Mouse (Mus musculus): ENCODE measurements around the gene B3galt5. TPM values are rescaled to one million over a fixed set of nuclear protein-coding genes. Genes with fewer than 3 reads are reported as not detected.

B3galt5 gene
- polyA plus RNA-seq, 1 experiment from 2014 or later = 0.48 TPM

- H3K27me3 ChIP-seq (ENCODE audit: control insufficient read depth, insufficient read depth, low read length) = no peaks in the 10 kb centered on the region
- no peak overlapping the region for H3K27ac ChIP-seq (ENCODE audit: low read length)
- 85% methylated on average over 8 of the region's 8 CpGs for WGBS
- H3K9ac ChIP-seq (replicated peaks; ENCODE audit: low read depth, low read length) = no peak overlapping the region
- no peaks in the 10 kb centered on the region for H3K4me1 ChIP-seq (ENCODE audit: control insufficient read depth, insufficient read depth, low read length)
- H3K4me3 ChIP-seq (ENCODE audit: low read depth, low read length) = no peak overlapping the region
- no peaks in the 10 kb centered on the region for H3K36me3 ChIP-seq (ENCODE audit: control insufficient read depth, insufficient read depth, low read length)
- no peaks in the 10 kb centered on the region for H3K9me3 ChIP-seq (ENCODE audit: control insufficient read depth, low read depth, low read length)
- no peak for ATAC-seq (ENCODE audit: insufficient number of reproducible peaks, insufficient read depth, low FRiP score, low read depth)
- H3K4me2 ChIP-seq (replicated peaks; ENCODE audit: low read depth, low read length) = no peak overlapping the region
Measured at GRCm38 (mm10) chr16:96231974-96232373, 3.6 kb upstream of the B3galt5 start.

- H3K4me2 ChIP-seq (replicated peaks; ENCODE audit: low read depth, low read length) = no peak overlapping the region
- WGBS = 86% methylated on average over 8 of the region's 8 CpGs
- H3K9me3 ChIP-seq (ENCODE audit: control insufficient read depth, low read depth, low read length) = no peaks in the 10 kb centered on the region
- no peak for ATAC-seq (ENCODE audit: insufficient number of reproducible peaks, insufficient read depth, low FRiP score, low read depth)
- no peak overlapping the region for H3K4me3 ChIP-seq (ENCODE audit: low read depth, low read length)
- H3K36me3 ChIP-seq (ENCODE audit: control insufficient read depth, insufficient read depth, low read length) = no peaks in the 10 kb centered on the region
- no peaks in the 10 kb centered on the region for H3K4me1 ChIP-seq (ENCODE audit: control insufficient read depth, insufficient read depth, low read length)
- no peak overlapping the region for H3K9ac ChIP-seq (replicated peaks; ENCODE audit: low read depth, low read length)
- no peaks in the 10 kb centered on the region for H3K27me3 ChIP-seq (ENCODE audit: control insufficient read depth, insufficient read depth, low read length)
- H3K27ac ChIP-seq (ENCODE audit: low read length) = no peak overlapping the region
Measured at GRCm38 (mm10) chr16:96233996-96234395, 1.6 kb upstream of the B3galt5 start.

- Histone ChIP-seq H3K4me3 (ENCODE audit: low read depth, low read length) (no peak overlapping the region), H3K27me3 (ENCODE audit: control insufficient read depth, insufficient read depth, low read length) (no peaks in the 10 kb centered on the region), H3K27ac (ENCODE audit: low read length) (no peak overlapping the region), H3K4me1 (ENCODE audit: control insufficient read depth, insufficient read depth, low read length) (no peaks in the 10 kb centered on the region), H3K9ac (replicated peaks; ENCODE audit: low read depth, low read length) (no peak overlapping the region), H3K4me2 (replicated peaks; ENCODE audit: low read depth, low read length) (no peak overlapping the region), H3K9me3 (ENCODE audit: control insufficient read depth, low read depth, low read length) (no peaks in the 10 kb centered on the region), H3K36me3 (ENCODE audit: control insufficient read depth, insufficient read depth, low read length) (no peaks in the 10 kb centered on the region)
- no peak for ATAC-seq (ENCODE audit: insufficient number of reproducible peaks, insufficient read depth, low FRiP score, low read depth)
- WGBS = 81% methylated on average over 6 of the region's 6 CpGs
Measured at GRCm38 (mm10) chr16:96244496-96244895, 8.9 kb downstream of the B3galt5 start.

- no peaks in the 10 kb centered on the region for H3K9me3 ChIP-seq (ENCODE audit: control insufficient read depth, low read depth, low read length)
- no peaks in the 10 kb centered on the region for H3K36me3 ChIP-seq (ENCODE audit: control insufficient read depth, insufficient read depth, low read length)
- no peak overlapping the region for H3K4me2 ChIP-seq (replicated peaks; ENCODE audit: low read depth, low read length)
- no peaks in the 10 kb centered on the region for H3K4me1 ChIP-seq (ENCODE audit: control insufficient read depth, insufficient read depth, low read length)
- ATAC-seq (ENCODE audit: insufficient number of reproducible peaks, insufficient read depth, low FRiP score, low read depth) = no peak
- no peak overlapping the region for H3K9ac ChIP-seq (replicated peaks; ENCODE audit: low read depth, low read length)
- WGBS = 88% methylated on average over 7 of the region's 7 CpGs
- H3K27me3 ChIP-seq (ENCODE audit: control insufficient read depth, insufficient read depth, low read length) = no peaks in the 10 kb centered on the region
- H3K27ac ChIP-seq (ENCODE audit: low read length) = no peak overlapping the region
- no peak overlapping the region for H3K4me3 ChIP-seq (ENCODE audit: low read depth, low read length)
Measured at GRCm38 (mm10) chr16:96249635-96250034, 14.0 kb downstream of the B3galt5 start.

- Histone ChIP-seq H3K36me3 (ENCODE audit: control insufficient read depth, insufficient read depth, low read length) (no peaks in the 10 kb centered on the region), H3K27me3 (ENCODE audit: control insufficient read depth, insufficient read depth, low read length) (no peaks in the 10 kb centered on the region), H3K9ac (replicated peaks; ENCODE audit: low read depth, low read length) (no peak overlapping the region), H3K9me3 (ENCODE audit: control insufficient read depth, low read depth, low read length) (no peaks in the 10 kb centered on the region), H3K4me1 (ENCODE audit: control insufficient read depth, insufficient read depth, low read length) (no peaks in the 10 kb centered on the region), H3K4me2 (replicated peaks; ENCODE audit: low read depth, low read length) (no peak overlapping the region), H3K27ac (ENCODE audit: low read length) (no peak overlapping the region), H3K4me3 (ENCODE audit: low read depth, low read length) (no peak overlapping the region)
- ATAC-seq (ENCODE audit: insufficient number of reproducible peaks, insufficient read depth, low FRiP score, low read depth) = no peak
- WGBS = 89% methylated on average over 1 of the region's 1 CpGs
Measured at GRCm38 (mm10) chr16:96252146-96252545, 16.5 kb downstream of the B3galt5 start.

GRCm38 (mm10) chr16:96258429-96258828, 22.8 kb downstream of the B3galt5 start:
- WGBS = 84% methylated on average over 8 of the region's 8 CpGs
- H3K9me3 ChIP-seq (ENCODE audit: control insufficient read depth, low read depth, low read length) = no peaks in the 10 kb centered on the region
- no peaks in the 10 kb centered on the region for H3K4me1 ChIP-seq (ENCODE audit: control insufficient read depth, insufficient read depth, low read length)
- no peaks in the 10 kb centered on the region for H3K27me3 ChIP-seq (ENCODE audit: control insufficient read depth, insufficient read depth, low read length)
- no peak overlapping the region for H3K4me3 ChIP-seq (ENCODE audit: low read depth, low read length)
- no peaks in the 10 kb centered on the region for H3K36me3 ChIP-seq (ENCODE audit: control insufficient read depth, insufficient read depth, low read length)
- no peak overlapping the region for H3K27ac ChIP-seq (ENCODE audit: low read length)
- H3K9ac ChIP-seq (replicated peaks; ENCODE audit: low read depth, low read length) = no peak overlapping the region
- no peak for ATAC-seq (ENCODE audit: insufficient number of reproducible peaks, insufficient read depth, low FRiP score, low read depth)
- H3K4me2 ChIP-seq (replicated peaks; ENCODE audit: low read depth, low read length) = no peak overlapping the region

GRCm38 (mm10) chr16:96271736-96272135, 36.1 kb downstream of the B3galt5 start:
- Histone ChIP-seq H3K9ac (replicated peaks; ENCODE audit: low read depth, low read length) (no peak overlapping the region), H3K4me1 (ENCODE audit: control insufficient read depth, insufficient read depth, low read length) (no peaks in the 10 kb centered on the region), H3K27ac (ENCODE audit: low read length) (no peak overlapping the region), H3K9me3 (ENCODE audit: control insufficient read depth, low read depth, low read length) (no peaks in the 10 kb centered on the region), H3K27me3 (ENCODE audit: control insufficient read depth, insufficient read depth, low read length) (no peaks in the 10 kb centered on the region), H3K4me3 (ENCODE audit: low read depth, low read length) (no peak overlapping the region), H3K36me3 (ENCODE audit: control insufficient read depth, insufficient read depth, low read length) (no peaks in the 10 kb centered on the region), H3K4me2 (replicated peaks; ENCODE audit: low read depth, low read length) (no peak overlapping the region)
- 92% methylated on average over 2 of the region's 2 CpGs for WGBS
- no peak for ATAC-seq (ENCODE audit: insufficient number of reproducible peaks, insufficient read depth, low FRiP score, low read depth)

GRCm38 (mm10) chr16:96272929-96273619, 37.5 kb downstream of the B3galt5 start:
- Histone ChIP-seq H3K27ac (ENCODE audit: low read length) (no peak overlapping the region), H3K9me3 (ENCODE audit: control insufficient read depth, low read depth, low read length) (no peaks in the 10 kb centered on the region), H3K4me2 (replicated peaks; ENCODE audit: low read depth, low read length) (no peak overlapping the region), H3K4me3 (ENCODE audit: low read depth, low read length) (no peak overlapping the region), H3K36me3 (ENCODE audit: control insufficient read depth, insufficient read depth, low read length) (no peaks in the 10 kb centered on the region), H3K27me3 (ENCODE audit: control insufficient read depth, insufficient read depth, low read length) (no peaks in the 10 kb centered on the region), H3K4me1 (ENCODE audit: control insufficient read depth, insufficient read depth, low read length) (no peaks in the 10 kb centered on the region), H3K9ac (replicated peaks; ENCODE audit: low read depth, low read length) (no peak overlapping the region)
- WGBS = 52% methylated on average over 14 of the region's 14 CpGs
- ATAC-seq (ENCODE audit: insufficient number of reproducible peaks, insufficient read depth, low FRiP score, low read depth) = no peak

GRCm38 (mm10) chr16:96276596-96276995, 41.0 kb downstream of the B3galt5 start:
- WGBS = 58% methylated on average over 3 of the region's 3 CpGs
- no peaks in the 10 kb centered on the region for H3K9me3 ChIP-seq (ENCODE audit: control insufficient read depth, low read depth, low read length)
- peaks cover 4% of the 10 kb centered on the region; the same call in 1 of the 2 replicates for H3K4me1 ChIP-seq (ENCODE audit: control insufficient read depth, insufficient read depth, low read length)
- no peak overlapping the region for H3K4me2 ChIP-seq (replicated peaks; ENCODE audit: low read depth, low read length)
- H3K27me3 ChIP-seq (ENCODE audit: control insufficient read depth, insufficient read depth, low read length) = peaks cover 14% of the 10 kb centered on the region; the same call in 1 of the 2 replicates
- no peak overlapping the region for H3K4me3 ChIP-seq (ENCODE audit: low read depth, low read length)
- no peak overlapping the region for H3K9ac ChIP-seq (replicated peaks; ENCODE audit: low read depth, low read length)
- no peaks in the 10 kb centered on the region for H3K36me3 ChIP-seq (ENCODE audit: control insufficient read depth, insufficient read depth, low read length)
- H3K27ac ChIP-seq (ENCODE audit: low read length) = no peak overlapping the region
- ATAC-seq (ENCODE audit: insufficient number of reproducible peaks, insufficient read depth, low FRiP score, low read depth) = no peak

All from stomach, embryonic 14.5 days (tissue).